Mouse (Mus musculus) E14TG2a.4 (cell line): ENCODE data around the gene Manba.

Experiments
- CTCF ChIP-seq: conservative IDR thresholded peaks from 2 replicates; pipeline ENCODE4 v1.5.1; 2014; ENCODE audit warnings: low read length
- NANOG ChIP-seq: IDR thresholded peaks from 2 replicates; pipeline ENCODE4 v1.6.1; 2014; ENCODE audit warnings: borderline replicate concordance, low read length, mixed read lengths
- POU5F1 ChIP-seq: IDR thresholded peaks from 2 replicates; pipeline ENCODE4 v1.6.1; 2014; ENCODE audit warnings: low read length, borderline replicate concordance

DNA sequence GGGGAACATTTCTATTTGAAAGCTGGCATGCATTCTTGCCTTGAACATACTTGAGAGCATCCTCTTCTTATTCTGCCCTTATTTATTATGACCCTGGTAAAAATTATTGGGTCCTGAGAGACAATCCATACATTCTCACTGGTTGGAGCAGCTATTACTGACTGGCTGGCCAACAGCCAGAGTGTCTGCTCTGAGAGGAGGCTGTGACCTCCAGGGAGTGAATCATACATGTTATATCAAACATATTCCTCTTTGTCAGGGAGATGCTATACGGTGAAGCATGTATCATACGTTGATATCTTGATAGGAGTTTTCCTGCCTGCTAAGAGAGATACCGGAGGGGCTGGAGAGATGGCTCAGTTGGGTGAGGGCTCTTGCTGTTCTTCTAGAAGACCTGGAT, 89.7 kb downstream of the Manba start:
- TF ChIP-seq CTCF, result no peak
- TF ChIP-seq POU5F1, result no peak
- TF ChIP-seq NANOG, result no peak
